Mouse (Mus musculus): ENCODE results near the gene Prg4.

The Prg4 gene

GRCm38 (mm10) chr1:150466132-150466531 is at the start of gene Prg4:
Gene Prg4, minus strand, starts transcription at chr1:150466165.
- DNase-seq (ENCODE audit: low read depth, low spot score) = no peak

- no peak for DNase-seq (ENCODE audit: low read depth, low spot score)
Measured at GRCm38 (mm10) chr1:150513041-150513440, 47.1 kb upstream of the Prg4 start.

DNA sequence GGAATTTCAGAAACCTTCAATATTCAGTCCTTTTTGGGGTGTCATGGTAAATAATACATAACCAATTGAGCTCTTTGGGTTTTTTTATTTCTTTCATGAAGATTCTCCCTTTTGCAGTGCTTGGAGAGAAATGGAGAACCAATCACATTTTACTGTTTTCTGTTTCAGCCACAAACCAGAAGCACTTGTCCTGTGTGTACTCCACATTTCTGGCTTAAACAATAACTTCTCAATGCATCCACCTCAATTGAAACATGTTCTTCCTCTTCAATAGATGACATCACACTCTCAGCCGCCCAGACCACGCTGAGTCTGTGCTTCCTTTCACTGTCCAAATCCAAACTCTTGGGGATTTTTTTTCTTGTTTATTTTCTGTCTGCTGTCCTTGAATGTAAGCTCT is 39.8 kb upstream of the Prg4 start:
- DNase-seq (ENCODE audit: low read depth, low spot score) = no peak

DNA sequence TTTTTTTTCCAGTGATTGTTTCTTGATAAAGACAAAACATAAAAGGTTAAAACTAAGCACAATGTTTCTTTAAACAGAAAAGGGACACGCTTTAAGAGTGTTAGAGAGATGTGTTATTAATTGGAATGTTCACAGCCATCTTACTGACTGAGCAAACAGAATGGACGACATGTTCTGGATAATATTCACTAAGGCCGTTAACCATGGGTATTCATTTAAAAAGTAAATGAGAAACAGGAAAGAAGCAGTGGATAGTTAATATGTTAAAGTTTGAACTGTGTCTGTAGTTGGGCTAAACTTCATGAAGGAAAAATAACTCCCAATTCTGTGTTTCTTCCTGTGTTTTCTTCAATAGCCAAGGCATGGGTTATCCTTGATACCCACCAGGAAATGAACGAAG is 37.4 kb upstream of the Prg4 start:
- DNase-seq (ENCODE audit: low read depth, low spot score) = no peak

- no peak for DNase-seq (ENCODE audit: low read depth, low spot score)
Measured at GRCm38 (mm10) chr1:150498177-150498576, 32.2 kb upstream of the Prg4 start.

GRCm38 (mm10) chr1:150497690-150498089 is 31.7 kb upstream of the Prg4 start:
- DNase-seq (ENCODE audit: low read depth, low spot score) = no peak

DNA sequence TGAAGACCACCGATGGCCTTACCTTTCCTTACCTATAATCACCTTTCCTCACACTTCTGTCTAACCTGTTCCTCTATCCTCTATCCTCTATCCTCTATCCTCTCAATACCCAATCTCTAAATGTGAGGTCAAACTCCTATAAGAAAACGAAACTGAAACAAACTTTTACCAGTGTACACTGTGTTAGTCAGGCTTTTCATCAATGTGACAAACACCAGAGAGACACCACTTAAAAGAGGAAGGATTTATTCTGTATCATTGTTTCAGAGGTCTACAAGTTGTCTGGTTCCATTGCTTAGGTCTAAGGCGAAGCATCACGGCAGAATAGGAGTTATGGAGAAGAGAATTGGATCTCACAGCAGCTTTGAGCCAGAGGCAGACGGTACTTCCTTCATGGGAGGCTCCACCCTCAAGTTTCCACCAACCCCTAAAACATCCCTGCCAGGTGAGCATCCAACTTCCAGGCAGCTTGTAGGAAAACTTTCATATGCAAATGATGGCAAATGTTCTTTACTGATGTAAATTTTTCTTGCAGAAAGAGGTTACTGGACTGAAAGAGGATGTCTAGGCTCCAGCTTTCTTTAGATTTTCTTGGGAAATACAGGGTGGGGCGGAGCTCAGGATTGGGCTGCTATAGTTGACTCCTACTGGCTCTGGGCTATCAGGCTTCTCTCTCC is 30.8 kb upstream of the Prg4 start:
- DNase-seq (ENCODE audit: low read depth, low spot score) = no peak

DNA sequence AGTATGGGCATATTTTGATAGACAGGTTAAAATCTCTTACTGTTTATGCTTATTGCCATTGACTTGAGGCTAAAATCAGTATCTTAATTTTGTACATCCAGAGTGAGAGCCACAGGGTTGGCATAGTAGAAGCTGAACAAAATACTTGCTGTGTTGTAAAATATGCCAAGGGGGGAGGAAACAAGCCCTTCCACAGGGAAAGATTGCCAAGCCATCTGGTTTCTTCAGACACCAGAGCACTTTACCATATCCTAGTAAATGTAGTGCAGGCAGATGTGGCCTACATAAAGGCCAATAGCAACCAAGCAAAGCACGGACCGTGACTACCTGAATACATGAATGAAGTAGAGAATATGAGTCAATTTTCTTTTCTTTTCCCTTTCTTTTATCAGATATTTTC is 23.2 kb upstream of the Prg4 start:
- DNase-seq (ENCODE audit: low read depth, low spot score) = no peak

GRCm38 (mm10) chr1:150480674-150481073 is 14.7 kb upstream of the Prg4 start:
- DNase-seq (ENCODE audit: low read depth, low spot score) = no peak

DNA sequence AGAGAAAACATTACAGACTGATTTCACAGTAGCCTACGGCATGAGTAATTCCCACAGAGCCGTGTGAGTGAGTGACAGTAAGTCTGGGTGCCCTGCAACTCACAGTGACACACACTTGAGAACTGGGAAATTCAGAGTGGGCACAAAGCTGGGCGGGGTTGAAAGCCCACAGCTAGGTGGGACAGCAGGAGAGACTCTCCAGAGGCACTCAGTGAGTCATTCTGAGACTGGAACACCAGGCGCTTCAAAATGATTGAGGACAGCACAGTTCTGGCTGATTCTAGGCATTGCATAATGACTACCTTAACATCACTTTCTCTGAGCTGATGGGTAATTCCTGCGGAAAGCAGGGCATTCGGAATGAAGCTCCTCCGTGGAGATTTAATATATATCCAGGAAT is 6.6 kb upstream of the Prg4 start:
- no peak for DNase-seq (ENCODE audit: low read depth, low spot score)

DNA sequence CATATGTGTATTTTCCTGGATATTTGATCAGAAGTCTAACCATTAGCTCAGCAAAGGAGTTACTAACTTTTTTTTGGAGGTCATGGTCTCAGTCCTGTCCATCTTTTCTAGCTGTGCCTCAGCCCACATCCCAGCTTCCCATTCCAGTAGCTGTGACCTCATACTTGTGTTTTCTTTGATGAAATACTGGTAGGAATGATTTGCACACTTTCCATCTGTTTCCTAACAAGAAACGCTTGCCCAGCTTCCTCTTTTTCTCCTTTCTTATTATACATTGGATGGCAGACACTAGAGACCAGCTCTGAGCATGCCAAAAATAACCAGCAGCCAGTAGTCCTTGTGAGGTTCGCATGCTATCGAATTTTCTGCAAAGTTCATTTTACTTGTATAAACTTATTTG is 4.0 kb upstream of the Prg4 start:
- no peak for DNase-seq (ENCODE audit: low read depth, low spot score)

- no peak for DNase-seq (ENCODE audit: low read depth, low spot score)
Measured at GRCm38 (mm10) chr1:150465364-150465763, 601 bp downstream of the Prg4 start.

DNA sequence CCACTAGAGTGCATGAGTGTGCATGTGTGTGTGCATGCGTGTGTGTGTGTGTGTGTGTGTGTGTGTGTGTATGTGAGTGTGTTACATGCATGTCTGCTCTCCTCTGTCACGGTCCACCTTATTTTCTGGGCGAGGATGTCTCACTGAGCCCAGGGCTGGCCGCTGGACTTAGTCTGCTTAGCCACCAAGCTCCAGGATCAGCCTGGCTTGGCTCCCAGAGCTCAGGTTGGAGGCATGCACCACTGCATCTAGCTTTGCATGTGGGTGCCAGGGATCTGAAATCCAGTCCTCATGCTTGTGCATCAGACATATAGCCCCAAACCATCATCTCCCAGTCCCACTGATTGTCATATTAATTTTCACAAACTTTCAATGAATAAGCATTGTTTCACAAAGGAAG is 2.3 kb downstream of the Prg4 start:
- DNase-seq (ENCODE audit: low read depth, low spot score) = no peak

DNA sequence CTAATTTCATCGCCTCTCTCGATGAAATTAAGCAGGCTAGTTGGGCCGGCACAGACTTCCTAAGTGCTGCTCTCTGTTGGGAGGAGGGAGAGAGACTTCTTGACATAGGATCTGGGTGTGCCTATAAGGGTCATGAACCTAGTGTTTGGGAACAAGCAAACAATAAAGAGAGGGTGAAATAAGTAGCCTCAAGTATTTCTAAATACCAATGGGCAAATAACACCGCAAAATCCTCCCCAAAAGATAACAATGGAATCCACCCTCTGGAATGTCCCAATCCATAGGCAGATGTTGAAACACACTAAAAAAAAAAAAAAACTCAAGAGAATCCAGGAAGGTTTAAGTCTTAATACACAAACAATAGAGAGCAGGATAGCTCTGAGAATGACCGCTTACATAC is 2.9 kb downstream of the Prg4 start:
- no peak for DNase-seq (ENCODE audit: low read depth, low spot score)

DNA sequence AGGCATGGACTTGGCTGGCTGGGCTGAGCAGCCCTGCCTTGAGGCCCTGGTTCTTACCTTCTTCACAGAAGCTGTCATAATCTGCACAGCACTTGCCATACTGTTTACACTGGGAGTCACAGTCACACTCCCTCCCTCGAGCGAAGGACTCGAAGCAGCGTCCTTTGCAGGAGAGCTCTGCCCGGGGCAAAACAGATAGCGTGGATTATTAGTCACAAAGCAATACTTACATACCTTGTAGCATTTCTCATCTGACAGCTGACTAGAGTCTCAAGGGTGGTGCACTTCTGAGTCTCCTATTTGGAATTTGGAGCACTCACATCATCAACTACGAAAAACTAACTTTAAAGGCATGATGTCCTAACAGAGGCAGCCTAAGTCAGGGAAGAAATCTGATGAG is 5.4 kb downstream of the Prg4 start:
- no peak for DNase-seq (ENCODE audit: low read depth, low spot score)

- DNase-seq (ENCODE audit: low read depth, low spot score) = no peak
Measured at GRCm38 (mm10) chr1:150459599-150459998, 6.4 kb downstream of the Prg4 start.

- DNase-seq (ENCODE audit: low read depth, low spot score) = no peak
Measured at GRCm38 (mm10) chr1:150458977-150459376, 7.0 kb downstream of the Prg4 start.

DNA sequence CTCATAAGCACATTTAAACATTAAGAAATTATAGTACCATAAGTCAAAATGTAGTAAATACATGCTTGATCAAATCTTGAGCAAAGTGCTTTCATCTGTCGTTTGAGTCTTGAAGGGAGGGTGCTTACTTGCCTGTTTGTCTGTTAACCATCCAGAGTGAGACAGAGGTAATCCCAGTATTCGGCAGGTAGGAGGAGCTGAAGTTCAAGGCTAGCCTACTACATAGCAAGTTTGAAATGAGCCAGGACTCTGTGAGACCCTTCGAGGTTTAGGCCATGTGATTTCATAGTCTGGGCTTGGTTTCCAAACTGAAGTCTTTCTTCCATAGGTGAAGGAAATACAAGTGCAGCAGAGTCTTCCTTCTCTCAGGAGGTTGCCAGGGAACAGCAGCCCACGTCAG is 24.2 kb downstream of the Prg4 start:
- no peak for DNase-seq (ENCODE audit: low read depth, low spot score)

- no peak for DNase-seq (ENCODE audit: low read depth, low spot score)
Measured at GRCm38 (mm10) chr1:150438641-150439040, 27.3 kb downstream of the Prg4 start.

- no peak for DNase-seq (ENCODE audit: low read depth, low spot score)
Measured at GRCm38 (mm10) chr1:150426216-150426615, 39.7 kb downstream of the Prg4 start.

DNA sequence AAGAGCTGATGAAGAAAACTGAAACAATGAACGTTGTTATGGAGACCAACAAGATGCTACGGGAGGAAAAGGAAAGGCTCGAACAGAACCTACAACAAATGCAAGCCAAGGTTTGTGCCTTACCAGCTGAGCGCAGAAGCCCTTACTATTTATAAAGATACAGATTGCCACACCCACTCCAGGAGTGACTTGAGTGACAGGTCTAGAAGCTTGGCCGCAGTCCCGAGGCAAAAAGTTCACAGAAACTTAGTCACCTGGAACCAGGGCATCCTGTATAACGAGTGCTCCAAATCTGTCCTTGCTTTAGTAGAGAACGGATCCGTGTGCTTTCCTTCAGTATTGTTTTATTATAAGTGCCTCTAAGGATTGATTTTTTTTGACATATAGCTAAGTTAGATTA is 40.3 kb downstream of the Prg4 start:
- DNase-seq (ENCODE audit: low read depth, low spot score) = no peak

DNA sequence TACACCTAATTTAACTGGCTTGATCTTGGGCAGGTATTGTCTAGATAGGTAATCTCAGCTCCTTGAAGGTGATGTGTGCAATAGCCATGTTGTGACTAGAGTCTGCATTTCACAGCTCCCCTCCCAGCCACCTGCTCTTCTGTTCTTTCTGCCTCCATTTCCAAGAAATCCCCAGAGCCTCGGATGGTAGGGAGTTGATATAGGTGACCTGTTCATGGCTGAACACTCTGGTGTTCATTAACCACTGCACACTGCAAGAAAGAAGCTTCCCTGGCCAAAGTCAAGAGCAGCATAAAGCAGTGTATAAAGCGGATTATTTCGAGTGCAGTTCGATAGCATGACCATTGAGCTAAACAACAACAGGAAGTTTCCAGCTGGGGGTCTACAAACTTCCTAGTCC is 47.5 kb downstream of the Prg4 start:
- no peak for DNase-seq (ENCODE audit: low read depth, low spot score)

GRCm38 (mm10) chr1:150416006-150416405 is 50.0 kb downstream of the Prg4 start:
- DNase-seq (ENCODE audit: low read depth, low spot score) = no peak

GRCm38 (mm10) chr1:150409996-150410395 is 56.0 kb downstream of the Prg4 start:
- no peak for DNase-seq (ENCODE audit: low read depth, low spot score)

Measured in retina, postnatal 7 days (tissue).